ENCODE assay signal across 9 mouse cellular contexts in genomic region chr19:42380981-42381373, GRCm38 (mm10). TPM values are rescaled to one million over a fixed set of nuclear protein-coding genes. Genes with fewer than 3 reads are reported as not detected.
DNase-seq lines count a peak whose midpoint lies in the region; ATAC-seq lines count a peak whose summit lies in the region.
"Had no signal": no experiment of that assay in that cellular context is flagged by ENCODE, and none has a peak within 500 bp of the region (broad histone marks: within the 10 kb centered on the region; RNA-seq: fewer than 3 reads in every experiment).

No protein-coding gene starts in this region.

- H3K9ac ChIP-seq in heart, embryonic 13.5 days, result 0 out of 2 replicates have a peak overlapping the region, but pooled peaks have one; percentile 4
- peak overlapping the region; percentile 57 for H3K9ac ChIP-seq in forebrain, embryonic 14.5 days (ENCODE audit: low read length)
- peak overlapping the region; percentile 71 for H3K9ac ChIP-seq in midbrain, embryonic 11.5 days (ENCODE audit: low read length)
- H3K9ac ChIP-seq: liver, embryonic 14.5 days had no signal

- H3K9me3 ChIP-seq in heart, embryonic 13.5 days, result no peaks in the 10 kb centered on the region
- H3K9me3 ChIP-seq in forebrain, embryonic 14.5 days (replicated peaks; ENCODE audit: control insufficient read depth, low read length), result no peaks in the 10 kb centered on the region
- H3K9me3 ChIP-seq in midbrain, embryonic 11.5 days (ENCODE audit: control insufficient read depth, low read length), result no peaks in the 10 kb centered on the region

- H3K4me3 ChIP-seq in heart, embryonic 13.5 days, result peak overlapping the region; percentile 24
- H3K4me3 ChIP-seq in forebrain, embryonic 14.5 days (ENCODE audit: low read depth, low read length), result peak overlapping the region; percentile 21
- peak overlapping the region; percentile 38 for H3K4me3 ChIP-seq in midbrain, embryonic 11.5 days (ENCODE audit: low read depth, low read length)

- no peaks in the 10 kb centered on the region for H3K36me3 ChIP-seq in heart, embryonic 13.5 days
- H3K36me3 ChIP-seq in forebrain, embryonic 14.5 days (ENCODE audit: control insufficient read depth, insufficient read depth, low read length), result no peaks in the 10 kb centered on the region
- no peaks in the 10 kb centered on the region for H3K36me3 ChIP-seq in midbrain, embryonic 11.5 days (ENCODE audit: control insufficient read depth, insufficient read depth, low read length)

- under 1% methylated on average over 13 of the region's 13 CpGs for WGBS in heart, embryonic 13.5 days
- WGBS in forebrain, embryonic 14.5 days, result 1% methylated on average over 13 of the region's 13 CpGs
- under 1% methylated on average over 13 of the region's 13 CpGs for WGBS in midbrain, embryonic 11.5 days

- no peak for DNase-seq in heart, postnatal 14 days
- DNase-seq in ES-CJ7 (ENCODE audit: low read depth, low spot score), result peak; percentile 39
- no peak for DNase-seq in forebrain, embryonic 14.5 days (ENCODE audit: low spot score)
- DNase-seq in midbrain, embryonic 11.5 days (ENCODE audit: low spot score, missing footprints), result no peak
- DNase-seq in left cerebral cortex, adult 8-10 months (ENCODE audit: low spot score in 2 of 2), result no peak
- DNase-seq in cerebellum, adult 8-10 months, result no peak

- H3K4me2 ChIP-seq in heart, embryonic 13.5 days, result peak overlapping the region; percentile 55
- H3K4me2 ChIP-seq in forebrain, embryonic 14.5 days (ENCODE audit: low read length), result peak overlapping the region; percentile 57
- H3K4me2 ChIP-seq in midbrain, embryonic 11.5 days, result peak overlapping the region; percentile 73

- peaks cover 83% of the 10 kb centered on the region for H3K27me3 ChIP-seq in heart, embryonic 13.5 days (replicated peaks)
- H3K27me3 ChIP-seq in forebrain, embryonic 14.5 days (replicated peaks; ENCODE audit: control insufficient read depth, insufficient read depth, low read length), result no peaks in the 10 kb centered on the region
- H3K27me3 ChIP-seq in midbrain, embryonic 11.5 days (ENCODE audit: control insufficient read depth, insufficient read depth, low read length), result no peaks in the 10 kb centered on the region

- peaks cover 6% of the 10 kb centered on the region; the same call in 1 of the 2 replicates for H3K4me1 ChIP-seq in heart, embryonic 13.5 days
- H3K4me1 ChIP-seq in forebrain, embryonic 14.5 days (ENCODE audit: control insufficient read depth, insufficient read depth, low read length), result peaks cover 16% of the 10 kb centered on the region
- H3K4me1 ChIP-seq in midbrain, embryonic 11.5 days (ENCODE audit: control insufficient read depth, insufficient read depth, low read length), result peaks cover 14% of the 10 kb centered on the region

- intact Hi-C loops in heart, postnatal 14 days (cut with DNase I), result no loop called here

- no peak for ATAC-seq in heart, embryonic 13.5 days (ENCODE audit: extremely low read depth, insufficient number of reproducible peaks, low FRiP score, low TSS enrichment)
- peak; percentile 55; the same call in 1 of the 2 replicates for ATAC-seq in forebrain, embryonic 14.5 days
- peak; percentile 75 for ATAC-seq in midbrain, embryonic 11.5 days (ENCODE audit: low FRiP score)
- ATAC-seq in erythroblast, adult 5-6 weeks (replicated peaks; ENCODE audit: low FRiP score, poor library complexity, severe bottlenecking), result no peak

- H3K27ac ChIP-seq in heart, embryonic 13.5 days (replicated peaks), result no peak overlapping the region
- peak overlapping the region; percentile 62; the same call in 1 of the 2 replicates for H3K27ac ChIP-seq in forebrain, embryonic 14.5 days (ENCODE audit: low read depth, low read length)
- no peak overlapping the region for H3K27ac ChIP-seq in midbrain, embryonic 11.5 days (ENCODE audit: low read depth, low read length)
- H3K27ac ChIP-seq: liver, embryonic 14.5 days had no signal

RNA-seq across cellular contexts. Expression of gene Crtac1, which starts 50.6 kb away (rescaled TPM):
- 0.36 and 0.75 TPM in 2 replicates for polyA plus RNA-seq in heart, embryonic 13.5 days (2015; fragmentation: Nextera tagmentation; extraction: Ambion mirVana)
- under 1 TPM in 1 of 2 experiments, not detected in 1; 0.15 TPM for total RNA-seq in heart, postnatal 14 days (2021)
- 17.3 and 17.6 TPM in 2 replicates for polyA plus RNA-seq in forebrain, embryonic 14.5 days (2014; fragmentation: Nextera tagmentation; extraction: Ambion mirVana)
- 3.3 and 4.4 TPM in 2 replicates for polyA plus RNA-seq in midbrain, embryonic 11.5 days (2014; fragmentation: Nextera tagmentation; extraction: Ambion mirVana)
- total RNA-seq in erythroblast, adult 5-6 weeks (2015; ENCODE audit: low replicate concordance), result not detected in 2 replicates
- total RNA-seq in erythroblast, adult 5-6 weeks (2017; ENCODE audit: low replicate concordance), result not detected in 2 replicates
- total RNA-seq in left cerebral cortex, adult 8-10 months (2022), result 10 to 100 TPM; 52.0 to 64.1 (median 55.9) TPM

Comparison
In these comparisons a context has a peak if more than half of its experiments do, and no peak if none do; other contexts are left out.
1. ATAC-seq: peak in forebrain, embryonic 14.5 days (single experiment) and midbrain, embryonic 11.5 days (single experiment); none in heart, embryonic 13.5 days (single experiment) and erythroblast, adult 5-6 weeks (single experiment).
2. H3K9ac ChIP-seq: peak in every context shown above with its lines; median percentile 71 in midbrain, embryonic 11.5 days; 57 in forebrain, embryonic 14.5 days; 4 in heart, embryonic 13.5 days.
3. RNA of gene Crtac1, which starts 50.6 kb away (total RNA-seq): 52.0 to 64.1 TPM in left cerebral cortex, adult 8-10 months; 0.15 TPM in heart, postnatal 14 days and not detected in erythroblast, adult 5-6 weeks; every median in the first group is over 10 times any median in the second.
4. Peak in every context shown above with its lines, with median percentiles within 50 percentile points of each other: H3K4me2 ChIP-seq and H3K4me3 ChIP-seq.